Mouse (Mus musculus): ENCODE results near the gene Tubg1.

The Tubg1 gene

DNA sequence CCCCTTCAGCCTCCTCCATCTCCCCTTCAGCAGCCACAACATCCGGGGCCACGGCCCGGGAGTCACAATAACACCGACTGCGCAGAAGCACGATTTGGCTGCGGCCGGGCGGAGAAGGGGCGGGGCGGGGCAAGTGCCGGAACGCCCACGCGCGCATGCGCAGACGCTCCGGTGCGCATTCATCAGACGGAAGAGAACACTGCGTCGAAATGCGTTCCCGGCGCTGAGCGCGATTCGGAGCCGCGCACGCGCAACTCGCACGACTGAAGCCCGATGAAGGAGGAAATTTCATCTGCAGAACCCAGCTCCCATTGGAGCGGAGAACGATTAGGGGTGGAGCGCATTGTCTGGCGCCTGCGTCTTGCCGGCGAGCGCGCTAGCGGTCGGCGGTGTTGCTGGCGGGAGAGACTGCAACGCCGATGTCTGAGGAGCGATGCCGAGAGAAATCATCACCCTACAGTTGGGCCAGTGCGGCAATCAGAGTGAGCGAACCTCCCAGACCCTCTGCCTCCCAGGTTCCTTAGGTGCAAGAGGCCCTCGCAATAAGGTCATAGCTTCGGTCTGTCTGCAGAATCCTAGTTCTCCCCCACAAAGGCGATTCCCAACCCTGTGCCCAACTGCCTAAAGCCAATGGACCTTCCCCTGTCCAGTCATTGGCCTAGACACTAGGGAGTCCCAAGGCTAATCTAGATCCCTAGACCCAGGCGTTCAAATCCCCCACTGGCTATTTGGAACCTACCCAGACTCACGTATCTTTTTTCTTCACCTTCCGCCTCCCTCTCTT lies at the start of gene Tubg1, which contains the start of gene Retreg3:
TSS of gene Tubg1 (plus strand) at position 178 of the 784 bp plus-strand sequence.
TSS of gene Retreg3 (minus strand) at position 133 of the 784 bp plus-strand sequence.
- DNase-seq (ENCODE audit: low spot score): peak; percentile 99

DNA sequence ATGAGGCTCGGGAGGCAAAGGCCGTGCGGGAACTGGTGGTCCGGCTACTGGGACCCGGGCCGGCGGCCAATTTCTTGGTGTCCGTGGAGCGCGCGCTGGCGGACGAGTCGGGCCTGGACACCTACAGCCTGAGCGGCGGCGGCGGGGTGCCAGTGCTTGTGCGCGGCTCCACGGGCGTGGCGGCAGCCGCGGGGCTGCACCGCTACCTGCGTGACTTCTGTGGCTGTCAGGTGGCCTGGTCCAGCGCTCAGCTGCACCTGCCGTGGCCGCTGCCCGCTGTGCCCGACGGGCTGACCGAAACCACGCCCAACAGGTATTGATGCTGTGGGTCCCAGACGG lies 49.6 kb upstream of the Tubg1 start:
- DNase-seq (ENCODE audit: low spot score): no peak

DNA sequence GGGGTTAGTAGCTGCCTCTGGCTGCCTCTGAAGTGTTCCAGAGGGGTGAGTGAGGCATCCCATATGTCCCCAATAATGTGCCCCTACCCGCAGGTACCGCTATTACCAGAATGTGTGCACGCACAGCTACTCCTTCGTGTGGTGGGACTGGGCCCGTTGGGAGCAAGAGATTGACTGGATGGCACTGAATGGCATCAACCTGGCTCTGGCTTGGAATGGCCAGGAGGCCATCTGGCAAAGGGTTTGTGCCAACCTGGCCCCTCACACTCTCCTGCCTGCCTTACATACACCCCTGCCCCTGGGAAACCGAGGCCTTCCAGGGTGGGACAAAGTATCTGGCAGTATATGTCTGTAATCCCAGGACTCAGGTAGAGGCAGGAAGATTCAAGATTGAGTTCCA lies 48.8 kb upstream of the Tubg1 start:
- DNase-seq (ENCODE audit: low spot score): no peak

GRCm38 (mm10) chr11:101071810-101072428 lies 47.8 kb upstream of the Tubg1 start:
- no peak for DNase-seq (ENCODE audit: low spot score)

- DNase-seq (ENCODE audit: low spot score): no peak
Observed at GRCm38 (mm10) chr11:101078121-101078520, 41.6 kb upstream of the Tubg1 start, which contains the start of gene Hsd17b1. Gene Hsd17b1, plus strand, starts transcription at chr11:101078411.

DNA sequence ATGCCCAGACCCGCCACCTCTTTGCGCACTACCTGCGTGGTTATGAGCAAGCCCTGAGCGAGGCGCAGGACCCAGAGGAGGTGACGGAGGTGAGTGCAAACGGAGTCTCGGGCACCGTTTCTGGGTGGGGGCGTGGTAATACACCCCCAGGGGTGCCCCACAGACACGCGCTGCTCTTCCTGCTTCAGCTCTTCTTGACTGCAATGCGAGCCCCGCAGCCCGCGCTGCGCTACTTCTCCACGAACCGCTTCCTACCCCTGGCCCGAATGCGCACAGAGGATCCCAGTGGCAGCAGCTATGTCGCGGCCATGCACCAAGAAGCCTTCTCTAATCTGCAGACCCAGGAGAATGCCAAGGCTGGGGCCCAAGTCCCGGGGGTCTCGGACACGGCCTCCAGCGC lies 40.0 kb upstream of the Tubg1 start:
- DNase-seq (ENCODE audit: low spot score): no peak

DNA sequence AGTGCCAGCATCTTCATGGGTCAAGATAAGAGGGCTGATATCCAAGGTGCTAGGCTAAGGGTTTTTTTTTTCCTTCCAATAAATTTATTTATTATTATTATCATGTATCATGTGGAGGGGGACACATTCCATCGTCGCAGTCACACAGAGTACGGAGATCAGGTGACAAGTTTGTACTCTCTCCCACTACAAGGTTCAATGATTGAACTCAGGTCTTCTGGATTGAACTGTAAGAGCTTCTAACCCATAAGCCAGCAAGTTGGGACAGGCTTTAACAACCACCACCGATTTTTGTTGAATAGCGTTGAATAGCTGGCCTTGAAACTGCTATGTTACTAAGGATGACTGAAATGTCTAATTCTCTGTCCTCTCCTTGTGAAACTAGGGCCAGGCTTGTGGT lies 39.3 kb upstream of the Tubg1 start:
- no peak for DNase-seq (ENCODE audit: low spot score)

DNA sequence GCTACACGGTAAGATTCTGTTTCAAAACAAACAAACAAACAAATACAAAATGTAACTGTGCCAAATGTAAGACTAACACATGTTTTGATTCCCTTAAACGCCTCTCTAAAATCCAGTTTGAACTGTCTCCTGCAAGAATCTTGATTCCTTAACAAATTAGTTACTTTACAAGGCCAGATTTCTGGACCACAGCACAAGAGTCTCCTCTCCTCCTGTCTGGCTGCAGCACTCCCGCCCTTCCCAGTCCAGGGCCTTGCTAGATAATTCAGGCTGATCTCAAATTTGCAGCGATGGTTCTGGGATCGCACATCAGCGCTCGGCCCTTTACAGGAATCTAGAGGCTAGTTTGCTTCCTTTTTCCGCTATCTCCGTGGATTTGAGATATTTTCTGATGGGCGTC lies 38.1 kb upstream of the Tubg1 start:
- DNase-seq (ENCODE audit: low spot score): peak; percentile 49

GRCm38 (mm10) chr11:101082208-101083082 lies 37.3 kb upstream of the Tubg1 start, which contains the start of gene Coasy:
Gene Coasy, plus strand, starts transcription at chr11:101082565.
- peak; percentile 93 for DNase-seq (ENCODE audit: low spot score)

DNA sequence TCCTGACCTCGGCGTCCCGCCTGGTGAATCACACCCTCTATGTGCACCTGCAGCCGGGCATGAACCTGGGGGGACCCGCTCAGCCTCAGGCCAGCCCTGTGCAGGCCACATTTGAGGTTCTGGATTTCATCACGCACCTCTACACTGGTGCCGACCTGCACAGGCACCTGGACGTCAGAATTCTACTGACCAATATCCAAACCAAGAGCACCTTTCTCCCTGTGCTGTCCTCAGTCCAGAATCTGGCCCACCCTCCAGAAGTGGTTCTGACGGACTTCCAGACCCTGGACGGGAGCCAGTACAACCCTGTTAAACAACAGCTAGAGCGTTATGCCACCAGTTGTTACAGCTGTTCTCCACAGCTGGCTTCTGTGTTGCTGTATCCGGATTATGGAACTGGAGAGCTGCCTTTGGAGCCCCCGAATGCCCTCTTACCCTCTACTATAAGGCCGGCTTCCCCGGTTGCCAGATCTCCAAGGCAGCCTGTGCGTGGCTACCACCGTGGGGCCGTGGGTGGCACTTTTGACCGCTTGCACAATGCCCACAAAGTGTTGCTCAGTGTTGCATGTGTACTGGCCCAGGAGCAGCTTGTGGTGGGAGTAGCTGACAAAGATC lies 36.5 kb upstream of the Tubg1 start:
- peak; percentile 55 for DNase-seq (ENCODE audit: low spot score)

DNA sequence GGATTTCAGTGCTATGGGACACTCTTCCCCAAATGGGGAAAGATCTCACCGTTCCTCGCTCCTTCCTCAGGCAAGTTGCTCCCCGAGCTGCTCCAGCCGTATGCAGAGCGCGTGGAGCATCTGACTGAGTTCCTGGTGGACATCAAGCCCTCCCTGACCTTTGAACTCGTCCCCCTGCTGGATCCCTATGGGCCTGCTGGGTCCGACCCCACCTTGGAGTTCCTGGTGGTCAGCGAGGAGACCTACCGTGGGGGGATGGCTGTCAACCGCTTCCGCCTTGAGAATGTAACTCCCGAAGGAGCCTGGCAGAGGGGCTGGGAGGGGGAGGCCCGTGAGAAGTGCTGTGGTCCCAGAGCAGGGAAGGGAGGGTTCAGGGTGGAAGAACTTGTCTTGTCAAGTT lies 35.5 kb upstream of the Tubg1 start:
- DNase-seq (ENCODE audit: low spot score): no peak

GRCm38 (mm10) chr11:101084811-101085210 lies 34.9 kb upstream of the Tubg1 start:
- no peak for DNase-seq (ENCODE audit: low spot score)

- DNase-seq (ENCODE audit: low spot score): no peak
Observed at GRCm38 (mm10) chr11:101085617-101086322, 34.0 kb upstream of the Tubg1 start.

GRCm38 (mm10) chr11:101086323-101086674 lies 33.4 kb upstream of the Tubg1 start:
- no peak for DNase-seq (ENCODE audit: low spot score)

- DNase-seq (ENCODE audit: low spot score): peak; percentile 92
Observed at GRCm38 (mm10) chr11:101086756-101087681, 32.7 kb upstream of the Tubg1 start, which contains the start of gene Mlx. Gene Mlx, plus strand, starts transcription at chr11:101087277.

- DNase-seq (ENCODE audit: low spot score): peak; percentile 30
Observed at GRCm38 (mm10) chr11:101087682-101088055, 32.1 kb upstream of the Tubg1 start.

GRCm38 (mm10) chr11:101089931-101090330 lies 29.8 kb upstream of the Tubg1 start:
- DNase-seq (ENCODE audit: low spot score): no peak

GRCm38 (mm10) chr11:101094930-101095313 lies 24.8 kb upstream of the Tubg1 start:
- no peak for DNase-seq (ENCODE audit: low spot score)

DNA sequence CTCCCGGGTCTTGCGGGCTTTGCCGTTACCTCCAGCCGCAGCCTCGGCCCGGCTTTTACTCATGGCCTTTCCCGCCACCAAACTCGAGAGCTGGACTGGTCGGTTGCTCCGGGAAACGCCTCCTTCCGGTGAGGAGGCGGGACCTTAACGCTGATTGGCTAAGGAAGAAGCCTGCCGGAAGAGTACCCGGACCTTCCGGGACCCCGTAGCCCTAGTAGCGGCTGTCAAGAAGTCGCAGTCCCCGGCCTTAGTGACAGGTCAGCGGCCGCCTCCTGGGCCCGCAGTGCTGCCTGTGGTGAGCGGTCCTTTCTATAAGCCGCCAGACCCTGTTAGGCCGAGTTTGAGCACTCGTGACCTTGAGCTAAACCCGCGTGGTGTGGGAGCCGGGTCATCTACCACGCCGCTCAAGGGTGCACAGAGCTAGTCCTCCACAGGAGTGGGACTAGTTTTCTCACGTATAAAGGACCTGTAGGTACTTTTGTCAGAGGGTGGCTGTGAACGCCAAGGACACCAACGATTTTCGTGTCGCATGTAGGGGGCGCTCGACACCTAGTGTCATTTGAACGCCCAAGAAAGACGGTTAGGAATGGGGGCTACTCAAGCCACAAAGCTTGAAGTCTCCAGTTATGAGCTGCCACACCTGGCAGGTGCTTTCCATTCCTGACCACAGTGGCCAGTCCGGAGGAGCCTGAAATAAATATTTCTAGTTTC lies 24.3 kb upstream of the Tubg1 start, which contains the start of gene Psmc3ip:
TSS of gene Psmc3ip (minus strand) at position 123 of the 711 bp plus-strand sequence.
- peak; percentile 91 for DNase-seq (ENCODE audit: low spot score)

- no peak for DNase-seq (ENCODE audit: low spot score)
Observed at GRCm38 (mm10) chr11:101098231-101098630, 21.5 kb upstream of the Tubg1 start.
